Mouse (Mus musculus) megakaryocyte, embryonic 14.5 days (primary cell): ENCODE measurements around the gene Adamts20.

Experiments used
- FLI1 ChIP-seq: IDR thresholded peaks from 2 replicates; pipeline ENCODE4 v1.6.1; 2012; ENCODE audit warnings: low read length, inconsistent platforms, mixed read lengths
- GATA1 ChIP-seq: IDR thresholded peaks from 3 replicates; pipeline ENCODE4 v1.6.1; 2012; ENCODE audit warnings: mixed read lengths, low read length, inconsistent platforms, borderline replicate concordance

GRCm38 (mm10) chr15:94265630-94266029, 199.6 kb downstream of the Adamts20 start:
- TF ChIP-seq GATA1 (no peak), FLI1 (no peak)
